Mouse (Mus musculus) retina, postnatal 1 day (tissue): ENCODE measurements around the gene Nt5dc2.

ENCODE experiments used
- DNase-seq: peaks from one replicate; pipeline ENCODE4 v3.0.0-alpha.2; 2012

Nt5dc2 gene

GRCm38 (mm10) chr14:31169508-31169907 is 38.7 kb downstream of the Nt5dc2 start:
- DNase-seq = no peak

- DNase-seq = no peak
Observed at GRCm38 (mm10) chr14:31170963-31171362, 40.1 kb downstream of the Nt5dc2 start.

- no peak for DNase-seq
Observed at GRCm38 (mm10) chr14:31171386-31171785, 40.5 kb downstream of the Nt5dc2 start.

- no peak for DNase-seq
Observed at GRCm38 (mm10) chr14:31171821-31172220, 41.0 kb downstream of the Nt5dc2 start.

GRCm38 (mm10) chr14:31172781-31173455 is 42.1 kb downstream of the Nt5dc2 start:
- no peak for DNase-seq

- DNase-seq = no peak
Observed at GRCm38 (mm10) chr14:31173537-31173936, 42.7 kb downstream of the Nt5dc2 start.

GRCm38 (mm10) chr14:31177287-31177686 is 46.4 kb downstream of the Nt5dc2 start:
- DNase-seq = no peak

GRCm38 (mm10) chr14:31177715-31178114 is 46.9 kb downstream of the Nt5dc2 start:
- DNase-seq = no peak

GRCm38 (mm10) chr14:31179677-31180365 is 49.0 kb downstream of the Nt5dc2 start:
- no peak for DNase-seq

- no peak for DNase-seq
Observed at GRCm38 (mm10) chr14:31181512-31181911, 50.7 kb downstream of the Nt5dc2 start.

GRCm38 (mm10) chr14:31182786-31183290 is 52.0 kb downstream of the Nt5dc2 start:
- no peak for DNase-seq

- DNase-seq = no peak
Observed at GRCm38 (mm10) chr14:31183541-31183940, 52.7 kb downstream of the Nt5dc2 start.

- DNase-seq = no peak
Observed at GRCm38 (mm10) chr14:31184195-31184594, 53.3 kb downstream of the Nt5dc2 start.

- DNase-seq = no peak
Observed at GRCm38 (mm10) chr14:31186656-31187055, 55.8 kb downstream of the Nt5dc2 start.
